Mouse (Mus musculus): Measurements from ENCODE around the gene Tbl1xr1. TPM values are rescaled to one million over a fixed set of nuclear protein-coding genes. Genes with fewer than 3 reads are reported as not detected.

Tbl1xr1 gene
- polyA plus RNA-seq (2015; fragmentation: Nextera tagmentation; extraction: Ambion mirVana) = 16.1 and 16.2 TPM in 2 replicates

DNA sequence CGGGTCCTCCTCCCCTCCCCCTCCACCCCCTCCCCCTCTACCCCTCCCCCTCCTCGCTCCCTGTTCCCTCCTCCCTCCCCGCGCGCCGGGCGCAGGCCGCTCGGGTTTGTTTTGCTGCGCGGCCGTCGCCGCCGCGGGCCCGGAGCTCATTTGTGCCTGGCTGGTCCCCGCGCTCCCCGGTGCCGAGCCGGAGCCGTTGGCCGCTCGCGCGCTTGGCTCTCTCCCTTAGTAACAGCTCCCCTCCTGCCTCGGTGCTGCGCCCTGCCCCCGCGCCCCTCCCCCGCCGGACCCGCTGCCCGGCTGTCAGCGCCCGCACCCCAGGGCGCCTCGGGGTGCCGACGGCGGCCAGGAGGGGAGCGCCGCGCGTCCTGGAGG, at the start of gene Tbl1xr1:
Gene Tbl1xr1 (plus strand): TSS at position 92 of the 375 bp plus-strand sequence.
- Histone ChIP-seq H3K9me3 (no peaks in the 10 kb centered on the region), H3K4me3 (peak within 1 kb of the TSS; percentile 81), H3K27me3 (replicated peaks) (no peaks in the 10 kb centered on the region), H3K9ac (peak within 1 kb of the TSS; percentile 86), H3K4me1 (peaks cover 38% of the 10 kb centered on the region), H3K4me2 (peak within 1 kb of the TSS; percentile 65), H3K36me3 (replicated peaks) (no peaks in the 10 kb centered on the region), H3K27ac (peak within 1 kb of the TSS; percentile 98)
- WGBS = 0% methylated on average over 32 of the region's 46 CpGs
- peak; percentile 93 for ATAC-seq (replicated peaks)

DNA sequence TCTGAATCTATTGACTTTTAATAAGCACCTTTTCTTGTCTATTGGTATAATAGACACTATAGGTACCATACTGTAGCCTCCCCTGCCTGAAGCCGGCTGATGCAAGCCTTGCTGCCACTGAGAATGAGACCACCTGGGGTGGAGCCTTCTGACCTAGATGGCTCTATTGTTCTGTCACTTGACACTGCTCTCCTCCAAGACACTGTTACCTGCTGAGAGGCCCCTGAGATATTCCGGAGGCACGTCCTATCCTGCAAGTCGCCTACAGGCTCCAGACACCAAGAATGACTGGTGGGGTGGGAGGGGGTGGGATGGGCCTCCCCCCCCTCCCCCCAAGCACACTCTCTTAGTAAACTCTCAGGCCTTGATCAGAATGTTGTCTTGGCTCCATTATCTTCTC, 38.4 kb upstream of the Tbl1xr1 start:
- Histone ChIP-seq H3K4me1 (no peaks in the 10 kb centered on the region), H3K9ac (no peak overlapping the region), H3K27me3 (replicated peaks) (no peaks in the 10 kb centered on the region), H3K27ac (no peak overlapping the region), H3K9me3 (no peaks in the 10 kb centered on the region), H3K36me3 (replicated peaks) (no peaks in the 10 kb centered on the region), H3K4me2 (no peak overlapping the region), H3K4me3 (no peak overlapping the region)
- 20% methylated on average over 4 of the region's 4 CpGs for WGBS
- no peak for ATAC-seq (replicated peaks)

DNA sequence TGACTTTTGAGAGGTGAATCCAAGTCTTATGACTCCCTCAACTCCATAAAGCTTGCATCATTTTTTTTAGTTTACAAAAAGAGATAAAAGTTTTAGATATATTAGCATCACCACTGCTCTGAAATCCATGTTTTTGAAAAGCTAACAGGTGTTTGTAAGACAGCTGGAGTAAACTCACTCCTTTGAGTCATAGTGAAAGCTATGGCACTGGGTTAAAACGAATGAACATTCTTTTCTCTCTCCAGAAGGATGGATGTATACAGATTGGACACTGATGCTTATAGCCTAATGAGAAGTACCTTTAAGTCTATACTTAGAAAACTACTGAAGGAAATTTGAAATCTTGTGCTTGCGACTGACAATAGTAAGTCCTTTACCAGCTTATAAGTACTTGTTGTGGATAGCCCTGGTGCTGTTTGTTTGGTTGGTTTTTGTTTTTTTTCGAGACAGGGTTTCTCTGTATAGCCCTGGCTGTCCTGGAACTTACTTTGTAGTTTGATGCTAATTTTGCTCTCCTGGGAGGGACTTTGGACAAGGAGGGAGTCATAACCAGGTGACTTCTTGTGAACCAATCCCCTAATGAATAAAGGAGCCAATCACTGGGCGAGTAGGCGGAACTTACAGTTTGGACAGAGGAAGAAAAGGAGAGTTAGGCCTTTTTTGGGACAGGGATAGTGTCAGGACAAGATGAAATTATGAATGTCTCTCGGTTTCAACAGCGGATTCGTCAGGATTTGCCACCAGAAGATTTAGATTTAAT, 37.2 kb upstream of the Tbl1xr1 start:
- Histone ChIP-seq H3K9ac (no peak overlapping the region), H3K4me3 (no peak overlapping the region), H3K4me2 (no peak overlapping the region), H3K36me3 (replicated peaks) (no peaks in the 10 kb centered on the region), H3K9me3 (no peaks in the 10 kb centered on the region), H3K27me3 (replicated peaks) (no peaks in the 10 kb centered on the region), H3K4me1 (no peaks in the 10 kb centered on the region), H3K27ac (no peak overlapping the region)
- 93% methylated on average over 8 of the region's 8 CpGs for WGBS
- ATAC-seq (replicated peaks) = no peak

DNA sequence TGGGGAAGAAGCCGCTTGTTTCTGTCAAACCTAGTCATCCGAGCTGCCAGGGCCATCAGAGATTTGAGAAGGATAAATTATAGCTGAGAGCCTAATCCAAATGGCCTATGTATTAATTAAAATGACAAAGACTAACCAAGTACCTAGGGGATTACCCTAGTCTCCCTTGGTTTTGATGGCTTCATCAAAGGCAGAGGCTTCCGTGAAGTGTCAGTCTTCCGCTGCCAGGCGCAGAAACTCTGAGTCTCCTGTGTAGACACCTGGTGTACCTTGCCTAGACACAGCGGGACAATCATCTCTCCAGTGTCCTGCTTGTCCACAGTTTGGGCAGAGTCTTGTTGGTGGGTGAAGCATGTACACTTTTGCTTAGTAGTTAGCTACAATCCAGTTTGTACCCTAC, 35.8 kb upstream of the Tbl1xr1 start:
- Histone ChIP-seq H3K4me3 (no peak overlapping the region), H3K27ac (no peak overlapping the region), H3K4me1 (no peaks in the 10 kb centered on the region), H3K9me3 (no peaks in the 10 kb centered on the region), H3K9ac (no peak overlapping the region), H3K27me3 (replicated peaks) (no peaks in the 10 kb centered on the region), H3K4me2 (no peak overlapping the region), H3K36me3 (replicated peaks) (no peaks in the 10 kb centered on the region)
- 0 out of 2 replicates have a peak, but pooled peaks have one; percentile 20 for ATAC-seq (replicated peaks)
- 38% methylated on average over 6 of the region's 6 CpGs for WGBS

DNA sequence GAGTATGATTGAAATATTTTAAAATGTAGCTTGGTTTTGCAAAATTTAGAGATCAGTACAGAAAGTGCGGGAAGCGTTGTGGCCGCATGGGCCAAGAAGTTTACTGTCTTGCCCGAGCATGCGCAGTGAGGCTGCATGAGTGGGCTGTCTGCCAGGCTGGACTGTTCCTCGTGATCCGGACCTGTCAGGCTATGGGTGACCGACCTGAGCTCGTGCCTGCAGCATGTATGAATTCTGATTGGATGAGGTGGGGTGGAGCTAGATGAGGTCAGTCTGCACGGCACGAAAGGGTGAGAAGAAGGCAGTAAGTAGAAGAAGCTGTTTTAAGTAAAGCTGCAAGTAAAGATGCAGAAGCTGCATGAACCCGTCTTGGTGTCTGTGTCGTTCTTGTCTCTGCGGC, 29.2 kb upstream of the Tbl1xr1 start:
- ATAC-seq (replicated peaks) = no peak
- no peak overlapping the region for H3K4me2 ChIP-seq
- no peak overlapping the region for H3K4me3 ChIP-seq
- H3K36me3 ChIP-seq (replicated peaks) = no peaks in the 10 kb centered on the region
- H3K27ac ChIP-seq = no peak overlapping the region
- 0 out of 2 replicates have a peak, but pooled peaks cover 5% of the 10 kb centered on the region for H3K9me3 ChIP-seq
- WGBS = 88% methylated on average over 14 of the region's 14 CpGs
- H3K4me1 ChIP-seq = no peaks in the 10 kb centered on the region
- no peaks in the 10 kb centered on the region for H3K27me3 ChIP-seq (replicated peaks)
- no peak overlapping the region for H3K9ac ChIP-seq

DNA sequence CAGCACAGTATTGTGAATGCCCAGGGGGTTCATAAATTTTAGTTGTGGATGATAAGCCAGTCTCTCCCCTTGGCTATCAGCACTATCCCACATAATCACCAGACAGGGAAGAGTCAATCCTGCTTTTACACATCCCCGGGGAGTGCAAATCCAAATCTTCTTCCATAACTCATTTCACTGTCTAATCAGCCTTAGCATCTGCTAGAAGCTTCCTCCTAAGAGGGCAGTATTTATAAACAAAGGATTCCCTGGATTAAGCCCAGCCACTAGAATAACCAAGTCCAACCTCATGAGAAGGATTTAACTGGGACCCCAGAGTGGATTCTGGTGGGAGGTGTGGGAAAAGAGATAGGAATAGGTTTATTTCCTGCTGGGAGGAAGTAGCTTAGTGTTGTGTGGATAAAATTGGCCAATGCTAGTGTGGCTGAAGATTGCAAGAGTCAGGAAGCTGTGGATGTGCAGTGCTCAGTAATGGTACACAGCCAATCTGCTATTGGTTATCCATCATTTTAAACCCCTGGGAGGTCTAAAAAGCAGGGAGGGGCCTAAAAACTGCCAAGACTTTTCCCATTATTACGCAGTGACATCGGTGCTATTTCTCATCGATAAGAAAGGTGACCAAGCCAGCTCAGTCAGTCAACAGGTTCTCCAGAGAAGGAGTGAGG, 19.7 kb upstream of the Tbl1xr1 start:
- Histone ChIP-seq H3K27ac (no peak overlapping the region), H3K9me3 (no peaks in the 10 kb centered on the region), H3K36me3 (replicated peaks) (no peaks in the 10 kb centered on the region), H3K4me2 (no peak overlapping the region), H3K9ac (no peak overlapping the region), H3K4me3 (no peak overlapping the region), H3K4me1 (no peaks in the 10 kb centered on the region), H3K27me3 (replicated peaks) (no peaks in the 10 kb centered on the region)
- no peak for ATAC-seq (replicated peaks)
- 89% methylated on average over 4 of the region's 4 CpGs for WGBS

DNA sequence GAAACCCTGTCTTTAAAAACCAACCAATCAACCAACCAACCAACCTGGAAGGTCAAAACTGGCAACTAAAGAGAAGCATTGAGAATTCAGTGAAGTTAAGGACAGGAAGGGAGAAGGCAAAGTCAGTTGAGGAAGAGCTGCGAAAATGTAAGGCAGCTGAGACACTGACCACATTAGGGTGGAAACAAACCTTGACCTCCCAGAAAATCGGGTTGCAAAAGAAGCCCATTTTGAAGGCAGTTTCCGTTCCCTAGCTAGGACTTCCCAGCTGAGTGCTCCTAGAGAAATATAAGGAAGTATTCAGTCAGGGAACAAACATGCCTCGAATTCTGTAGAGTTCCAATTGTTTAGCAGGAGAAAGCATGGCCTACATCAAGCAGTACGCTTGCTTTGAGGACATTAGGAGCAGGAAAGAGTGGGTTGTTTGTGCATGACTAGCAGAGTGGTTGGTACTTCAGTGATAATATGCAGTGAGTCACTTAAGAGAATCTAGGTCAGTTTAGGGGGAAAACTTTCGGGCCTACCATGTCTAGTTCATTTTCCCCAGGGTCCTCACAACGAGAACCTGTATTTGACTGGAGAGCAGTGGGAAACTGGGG, 18.1 kb upstream of the Tbl1xr1 start:
- WGBS = 84% methylated on average over 7 of the region's 7 CpGs
- no peaks in the 10 kb centered on the region for H3K9me3 ChIP-seq

DNA sequence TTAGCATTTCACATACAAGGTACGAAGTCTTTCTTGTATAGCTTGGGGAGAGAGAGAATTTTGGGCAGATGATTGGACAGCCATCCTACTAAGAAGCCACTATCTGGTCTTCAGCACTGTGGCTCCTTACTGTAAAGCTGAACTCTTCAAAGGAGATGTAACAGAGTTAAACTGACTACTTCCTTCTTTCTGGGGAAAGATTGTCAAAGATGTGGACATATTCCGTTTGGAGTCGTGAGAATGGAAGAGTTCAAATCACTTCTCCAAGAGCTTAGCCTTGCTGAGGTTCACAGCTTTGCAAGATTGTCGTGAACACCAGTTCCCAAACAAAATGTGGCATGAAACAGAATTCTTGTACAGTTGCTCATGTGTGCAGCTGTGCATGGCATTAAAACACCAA, 15.3 kb upstream of the Tbl1xr1 start:
- Histone ChIP-seq H3K4me3 (no peak overlapping the region), H3K36me3 (replicated peaks) (no peaks in the 10 kb centered on the region), H3K27ac (no peak overlapping the region), H3K9ac (no peak overlapping the region), H3K9me3 (no peaks in the 10 kb centered on the region), H3K4me1 (no peaks in the 10 kb centered on the region), H3K27me3 (replicated peaks) (no peaks in the 10 kb centered on the region), H3K4me2 (no peak overlapping the region)
- ATAC-seq (replicated peaks) = no peak
- 91% methylated on average over 4 of the region's 4 CpGs for WGBS

More for the DNA sequence above, 18.1 kb upstream of the Tbl1xr1 start:
- Histone ChIP-seq H3K9ac (no peak overlapping the region), H3K4me3 (no peak overlapping the region), H3K27me3 (replicated peaks) (no peaks in the 10 kb centered on the region), H3K36me3 (replicated peaks) (no peaks in the 10 kb centered on the region), H3K4me2 (no peak overlapping the region), H3K27ac (no peak overlapping the region), H3K4me1 (no peaks in the 10 kb centered on the region)
- no peak for ATAC-seq (replicated peaks)

DNA sequence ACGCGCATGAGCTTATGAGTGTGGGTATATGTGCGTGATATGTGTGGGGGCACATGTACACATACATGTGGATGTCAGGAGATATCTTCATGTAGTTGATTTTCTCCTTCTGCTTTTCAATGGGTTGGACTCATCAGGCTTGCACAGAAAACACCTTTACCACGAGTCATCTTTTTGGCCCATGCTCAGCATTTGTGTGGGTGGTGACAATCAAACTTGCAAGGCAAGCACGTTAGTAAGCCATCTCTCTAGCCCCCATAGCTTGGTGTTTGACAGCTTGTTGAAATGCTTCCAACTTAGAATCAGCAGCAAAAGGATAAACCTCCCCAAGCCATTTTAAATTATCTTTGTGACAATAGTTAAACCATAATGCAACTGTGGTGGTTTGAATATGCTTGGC, 7.8 kb upstream of the Tbl1xr1 start:
- WGBS = 84% methylated on average over 5 of the region's 5 CpGs
- H3K27ac ChIP-seq = no peak overlapping the region
- H3K36me3 ChIP-seq (replicated peaks) = no peaks in the 10 kb centered on the region
- H3K9me3 ChIP-seq = no peaks in the 10 kb centered on the region
- no peaks in the 10 kb centered on the region for H3K4me1 ChIP-seq
- H3K9ac ChIP-seq = no peak overlapping the region
- H3K4me3 ChIP-seq = no peak overlapping the region
- ATAC-seq (replicated peaks) = no peak
- no peaks in the 10 kb centered on the region for H3K27me3 ChIP-seq (replicated peaks)
- H3K4me2 ChIP-seq = no peak overlapping the region

DNA sequence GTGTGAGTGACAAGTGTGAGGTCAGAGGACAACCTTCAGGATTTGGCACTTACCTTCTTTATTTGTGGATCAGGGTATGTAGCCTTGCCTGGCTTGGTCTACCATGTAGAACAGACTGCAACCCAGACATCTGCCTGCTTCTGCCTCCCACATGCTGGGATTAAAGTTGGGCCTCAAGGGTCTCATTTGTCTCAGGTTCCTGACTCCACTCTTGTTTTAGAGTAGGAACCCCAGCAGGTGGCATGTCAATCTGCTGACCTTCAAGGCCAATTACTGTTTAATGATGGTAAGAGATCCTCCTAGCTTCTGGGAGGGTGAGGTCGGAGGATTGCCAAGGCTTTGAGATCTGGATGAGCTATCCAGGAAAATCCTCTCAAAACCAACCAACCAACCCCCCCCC, 2.5 kb upstream of the Tbl1xr1 start:
- no peak overlapping the region for H3K27ac ChIP-seq
- 0 out of 2 replicates have a peak overlapping the region, but pooled peaks have one; percentile 65 for H3K4me2 ChIP-seq
- no peaks in the 10 kb centered on the region for H3K9me3 ChIP-seq
- ATAC-seq (replicated peaks) = no peak
- H3K4me1 ChIP-seq = peaks cover 28% of the 10 kb centered on the region
- no peaks in the 10 kb centered on the region for H3K36me3 ChIP-seq (replicated peaks)
- WGBS = 79% methylated on average over 1 of the region's 1 CpGs
- no peaks in the 10 kb centered on the region for H3K27me3 ChIP-seq (replicated peaks)
- H3K9ac ChIP-seq = no peak overlapping the region
- no peak overlapping the region for H3K4me3 ChIP-seq

DNA sequence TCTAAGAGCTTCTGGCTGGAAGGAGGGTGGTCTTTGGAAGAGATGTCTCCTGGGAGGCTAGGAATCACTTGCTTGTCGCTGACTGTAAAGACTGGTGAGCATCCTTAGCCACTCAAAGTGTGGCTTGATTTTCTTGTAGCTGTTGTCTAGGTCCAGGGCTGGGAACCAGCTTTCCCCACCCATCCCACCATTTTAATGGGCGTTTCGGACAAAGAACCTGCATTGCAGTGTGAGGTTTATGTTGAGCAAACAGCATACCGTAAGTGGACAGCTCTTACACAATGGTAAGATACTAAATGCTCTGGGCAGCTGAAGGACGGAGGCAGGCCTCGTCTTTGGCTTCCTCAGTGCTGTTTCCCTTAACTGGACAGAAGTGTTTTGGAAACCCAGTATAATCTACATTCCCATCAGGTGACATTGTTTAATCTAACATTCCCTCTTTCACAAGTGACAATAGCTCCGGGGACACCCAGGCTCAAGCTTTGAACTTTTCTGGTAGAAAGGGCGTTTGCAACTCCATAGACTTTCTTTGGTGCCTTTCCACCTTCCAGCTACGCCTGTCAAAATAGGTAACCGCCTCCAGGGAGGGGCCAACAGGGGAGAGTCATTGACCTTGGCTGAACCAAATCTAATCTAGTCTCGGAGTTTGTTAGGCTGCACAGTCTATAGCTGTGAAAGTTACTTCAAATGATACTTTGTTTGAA, 1.7 kb upstream of the Tbl1xr1 start:
- 0 out of 2 replicates have a peak overlapping the region, but pooled peaks have one; percentile 86 for H3K9ac ChIP-seq
- no peaks in the 10 kb centered on the region for H3K27me3 ChIP-seq (replicated peaks)
- H3K4me3 ChIP-seq = peak overlapping the region; percentile 81
- no peaks in the 10 kb centered on the region for H3K9me3 ChIP-seq
- peaks cover 36% of the 10 kb centered on the region for H3K4me1 ChIP-seq
- WGBS = 25% methylated on average over 11 of the region's 11 CpGs
- H3K4me2 ChIP-seq = peak overlapping the region; percentile 65
- H3K27ac ChIP-seq = no peak overlapping the region
- H3K36me3 ChIP-seq (replicated peaks) = no peaks in the 10 kb centered on the region
- no peak for ATAC-seq (replicated peaks)

DNA sequence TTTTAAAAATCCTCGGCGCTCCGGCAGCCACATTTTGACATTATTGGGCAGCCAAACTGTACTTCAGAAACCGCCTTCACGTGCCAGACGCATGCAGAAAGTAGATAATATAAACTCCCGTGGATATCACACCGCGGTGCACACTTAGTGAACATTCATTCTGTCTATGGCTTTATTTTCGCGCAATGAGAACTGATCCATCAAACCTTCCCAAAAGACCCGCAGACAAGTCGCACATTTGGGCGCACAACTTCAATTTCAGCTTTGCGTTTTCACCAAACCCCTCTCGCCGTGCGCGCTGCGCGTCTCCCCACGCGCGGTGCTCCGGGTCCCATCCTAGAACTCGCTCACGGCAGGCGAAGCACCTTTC, 950 bp upstream of the Tbl1xr1 start:
- Histone ChIP-seq H3K27ac (peak overlapping the region; percentile 98), H3K36me3 (replicated peaks) (no peaks in the 10 kb centered on the region), H3K4me2 (peak overlapping the region; percentile 65), H3K4me3 (peak overlapping the region; percentile 81), H3K4me1 (peaks cover 38% of the 10 kb centered on the region), H3K27me3 (replicated peaks) (no peaks in the 10 kb centered on the region), H3K9ac (peak overlapping the region; percentile 86), H3K9me3 (no peaks in the 10 kb centered on the region)
- WGBS = under 1% methylated on average over 28 of the region's 28 CpGs
- peak; percentile 8; the same call in 1 of the 2 replicates for ATAC-seq (replicated peaks)

Data from midbrain, embryonic 15.5 days (tissue).